Mouse (Mus musculus) forebrain, embryonic 14.5 days (tissue): ENCODE results near the gene Fam122c. TPM values are rescaled to one million over a fixed set of nuclear protein-coding genes. Genes with fewer than 3 reads are reported as not detected.

Experiments used
- ATAC-seq: fragments of 200-750 bp; cut with Nextera tagmentation; 2 replicates; pipeline ENCODE4 v1.8.0; 2017; ENCODE audit warnings: mild to moderate bottlenecking, moderate library complexity
- DNase-seq: peaks from one replicate; pipeline ENCODE4 v3.0.0-alpha.2; 2015; ENCODE audit warnings: low spot score
- H3K27ac ChIP-seq: fragments of 300-500 bp; sonication (generic); 2 replicates; pipeline ENCODE4 v1.5.1; 2014; ENCODE audit warnings: low read depth, mild to moderate bottlenecking, control low read depth, low read length, moderate library complexity
- H3K27me3 ChIP-seq: fragments of 300-500 bp; sonication (generic); replicated peaks from 2 replicates; pipeline ENCODE4 v1.6.1; 2014; ENCODE audit warnings: low read length, control low read depth, mixed read lengths; ENCODE audit not compliant: control insufficient read depth, insufficient read depth
- H3K36me3 ChIP-seq: fragments of 300-500 bp; sonication (generic); 2 replicates; pipeline ENCODE4 v1.6.1; 2014; ENCODE audit warnings: low read length, control low read depth; ENCODE audit not compliant: control insufficient read depth, insufficient read depth
- H3K4me1 ChIP-seq: fragments of 300-500 bp; sonication (generic); 2 replicates; pipeline ENCODE4 v1.6.1; 2014; ENCODE audit warnings: antibody characterized with exemption, low read length, control low read depth; ENCODE audit not compliant: control insufficient read depth, insufficient read depth
- H3K4me2 ChIP-seq: fragments of 300-500 bp; sonication (generic); 2 replicates; pipeline ENCODE4 v1.6.1; 2014; ENCODE audit warnings: mild to moderate bottlenecking, control low read depth, low read length
- H3K4me3 ChIP-seq: fragments of 300-500 bp; sonication (generic); 2 replicates; pipeline ENCODE4 v1.5.1; 2014; ENCODE audit warnings: low read depth, low read length, control low read depth
- H3K9ac ChIP-seq: fragments of 300-500 bp; sonication (generic); 2 replicates; pipeline ENCODE4 v1.6.1; 2014; ENCODE audit warnings: mild to moderate bottlenecking, low read length, control low read depth, moderate library complexity
- H3K9me3 ChIP-seq: fragments of 300-500 bp; sonication (generic); replicated peaks from 2 replicates; pipeline ENCODE4 v1.6.1; 2016; ENCODE audit warnings: low read length, control low read depth, mixed read lengths; ENCODE audit not compliant: control insufficient read depth
- WGBS: fragments of 180-500 bp; shearing (Covaris S2); extraction: QIAGEN DNeasy Blood & Tissue Kit; methylation state at CpG from one replicate; pipeline ENCODE4 v1.1.7; 2014; 5-methylcytosine and 5-hydroxymethylcytosine counted together
- polyA plus RNA-seq: library from polyadenylated mRNA; unstranded; fragments of >200 nt; fragmentation: Nextera tagmentation; extraction: Ambion mirVana; gene quantifications from 2 replicates; pipeline ENCODE4 v1.2.1, GENCODE M21; 2014

Fam122c gene
- polyA plus RNA-seq, 1 experiment from 2014 or later: not detected

GRCm38 (mm10) chrX:53341531-53341930 lies 68.3 kb downstream of the Fam122c start:
- ATAC-seq (no peak), DNase-seq (peak; percentile 32)
- H3K27ac ChIP-seq: no peak overlapping the region
- WGBS: 63% methylated on average over 2 of the region's 2 CpGs
- peaks cover 2% of the 10 kb centered on the region; the same call in 1 of the 2 replicates for H3K36me3 ChIP-seq
- no peaks in the 10 kb centered on the region for H3K27me3 ChIP-seq
- H3K4me3 ChIP-seq: no peak overlapping the region
- no peak overlapping the region for H3K9ac ChIP-seq
- H3K4me2 ChIP-seq: no peak overlapping the region
- H3K9me3 ChIP-seq: no peaks in the 10 kb centered on the region
- no peaks in the 10 kb centered on the region for H3K4me1 ChIP-seq

GRCm38 (mm10) chrX:53348374-53348773 lies 75.2 kb downstream of the Fam122c start:
- WGBS: 87% methylated on average over 4 of the region's 4 CpGs
- ATAC-seq (no peak), DNase-seq (no peak)
- Histone ChIP-seq H3K27ac (no peak overlapping the region), H3K4me2 (no peak overlapping the region), H3K9me3 (no peaks in the 10 kb centered on the region), H3K27me3 (no peaks in the 10 kb centered on the region), H3K4me1 (no peaks in the 10 kb centered on the region), H3K36me3 (peaks cover 12% of the 10 kb centered on the region; the same call in 1 of the 2 replicates), H3K4me3 (no peak overlapping the region), H3K9ac (no peak overlapping the region)

GRCm38 (mm10) chrX:53364668-53365383 lies 91.6 kb downstream of the Fam122c start:
- H3K4me1 ChIP-seq: no peaks in the 10 kb centered on the region
- H3K27ac ChIP-seq: no peak overlapping the region
- H3K36me3 ChIP-seq: no peaks in the 10 kb centered on the region
- DNase-seq: no peak
- ATAC-seq: no peak
- 85% methylated on average over 7 of the region's 7 CpGs for WGBS
- no peak overlapping the region for H3K4me3 ChIP-seq
- no peaks in the 10 kb centered on the region for H3K9me3 ChIP-seq
- H3K4me2 ChIP-seq: no peak overlapping the region
- no peak overlapping the region for H3K9ac ChIP-seq
- no peaks in the 10 kb centered on the region for H3K27me3 ChIP-seq

- ATAC-seq: peak; percentile 79
- Histone ChIP-seq H3K4me2 (peak overlapping the region; percentile 56), H3K27me3 (no peaks in the 10 kb centered on the region)
Observed at GRCm38 (mm10) chrX:53369534-53370365, 96.5 kb downstream of the Fam122c start.

GRCm38 (mm10) chrX:53370366-53370740 lies 97.1 kb downstream of the Fam122c start, which contains the start of gene Mospd1:
Gene Mospd1, minus strand, starts transcription at chrX:53370502.
- Histone ChIP-seq H3K36me3 (no peaks in the 10 kb centered on the region), H3K9ac (peak within 1 kb of the TSS; percentile 79), H3K9me3 (no peaks in the 10 kb centered on the region), H3K4me3 (peak within 1 kb of the TSS; percentile 51), H3K27me3 (no peaks in the 10 kb centered on the region), H3K4me1 (no peaks in the 10 kb centered on the region), H3K4me2 (peak within 1 kb of the TSS; percentile 56), H3K27ac (peak within 1 kb of the TSS; percentile 82)
- ATAC-seq (peak; percentile 98), DNase-seq (peak; percentile 90)
- WGBS: 43% methylated on average over 10 of the region's 15 CpGs

More at GRCm38 (mm10) chrX:53369534-53370365, 96.5 kb downstream of the Fam122c start:
- 34% methylated on average over 25 of the region's 25 CpGs for WGBS
- H3K4me1 ChIP-seq: no peaks in the 10 kb centered on the region
- H3K36me3 ChIP-seq: no peaks in the 10 kb centered on the region
- H3K9ac ChIP-seq: peak overlapping the region; percentile 79
- H3K9me3 ChIP-seq: no peaks in the 10 kb centered on the region
- peak; percentile 24 for DNase-seq
- H3K27ac ChIP-seq: peak overlapping the region; percentile 82
- peak overlapping the region; percentile 51 for H3K4me3 ChIP-seq

Other genes with a start within 250 kb of the Fam122c start
- gene Plac1, start 33.3 kb upstream of the Fam122c start, polyA plus RNA-seq: 0.71 TPM in 1 of 2 replicates, not detected in the other
- 4.1 and 5.2 TPM in 2 replicates for gene Fam122b, start 3.6 kb upstream of the Fam122c start, polyA plus RNA-seq
- 71.0 and 71.7 TPM in 2 replicates for gene Mospd1, start 97.1 kb downstream of the Fam122c start, polyA plus RNA-seq
- not detected in 2 replicates for gene Etd, start 161.5 kb downstream of the Fam122c start, polyA plus RNA-seq